Mouse (Mus musculus) kidney, postnatal 4 days (tissue): ENCODE data around the gene Ccdc187.

Experiments
- DNase-seq, 2 experiments: peaks; one replicate each; pipeline ENCODE4 v3.0.0; 2021; ENCODE audit warnings: mixed read lengths in 2 of 2

The Ccdc187 gene

DNA sequence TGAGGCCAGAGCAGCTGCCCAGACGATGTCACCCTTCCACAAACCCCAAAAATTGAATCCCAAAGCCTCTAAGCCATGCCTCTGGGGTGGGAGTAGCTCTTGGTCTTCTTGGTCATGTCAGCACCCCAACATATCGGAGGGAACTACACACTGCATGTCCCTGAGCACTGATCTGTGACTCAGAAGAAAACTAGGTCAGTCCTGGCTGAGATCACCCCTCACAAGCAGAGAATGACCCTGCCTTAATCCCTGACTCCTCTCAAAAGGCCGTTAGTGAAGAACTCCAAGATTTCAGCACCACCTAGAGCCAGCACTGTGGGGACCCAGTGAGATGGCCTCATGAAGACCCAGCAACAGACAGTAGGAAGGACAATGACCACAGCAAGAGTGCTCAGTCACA, 26.1 kb downstream of the Ccdc187 start:
- no peak for DNase-seq

DNA sequence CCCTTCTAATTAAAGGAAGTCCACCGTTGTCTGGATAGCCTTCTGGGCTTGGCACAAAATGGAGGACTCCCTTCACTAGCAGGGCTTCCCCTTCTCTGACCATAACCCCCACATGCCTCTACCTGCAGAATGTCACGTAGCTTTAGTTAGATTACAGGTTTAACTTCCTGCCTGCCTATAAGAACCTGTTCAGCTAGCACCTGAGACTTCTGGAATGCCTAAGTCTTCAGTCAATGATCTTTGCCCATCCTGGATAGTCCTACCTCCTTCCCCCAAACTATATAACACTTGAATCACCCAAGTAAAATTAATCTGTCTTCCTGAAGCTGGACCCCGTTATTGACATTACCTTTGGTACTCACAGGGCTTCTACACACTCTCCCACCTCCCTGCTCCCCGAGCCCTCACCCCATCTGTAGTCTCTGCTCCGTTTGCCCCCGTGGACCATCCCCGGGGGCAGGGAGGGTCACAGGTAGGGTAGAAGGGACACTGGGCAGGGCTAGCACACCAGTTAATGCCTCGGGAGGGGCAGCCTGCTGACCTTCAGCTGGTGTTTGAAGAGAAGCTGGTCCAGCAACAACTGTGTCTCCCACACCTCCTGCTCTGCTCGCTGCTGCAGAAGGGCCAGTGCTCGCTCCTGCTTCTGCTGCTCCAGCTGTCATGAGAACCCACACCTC, 28.2 kb downstream of the Ccdc187 start:
- DNase-seq: no peak

- DNase-seq: peak; percentile 56 to 59
Measured at GRCm38 (mm10) chr2:26265095-26265494, 29.3 kb downstream of the Ccdc187 start.

- no peak for DNase-seq
Measured at GRCm38 (mm10) chr2:26264646-26265045, 29.7 kb downstream of the Ccdc187 start.

DNA sequence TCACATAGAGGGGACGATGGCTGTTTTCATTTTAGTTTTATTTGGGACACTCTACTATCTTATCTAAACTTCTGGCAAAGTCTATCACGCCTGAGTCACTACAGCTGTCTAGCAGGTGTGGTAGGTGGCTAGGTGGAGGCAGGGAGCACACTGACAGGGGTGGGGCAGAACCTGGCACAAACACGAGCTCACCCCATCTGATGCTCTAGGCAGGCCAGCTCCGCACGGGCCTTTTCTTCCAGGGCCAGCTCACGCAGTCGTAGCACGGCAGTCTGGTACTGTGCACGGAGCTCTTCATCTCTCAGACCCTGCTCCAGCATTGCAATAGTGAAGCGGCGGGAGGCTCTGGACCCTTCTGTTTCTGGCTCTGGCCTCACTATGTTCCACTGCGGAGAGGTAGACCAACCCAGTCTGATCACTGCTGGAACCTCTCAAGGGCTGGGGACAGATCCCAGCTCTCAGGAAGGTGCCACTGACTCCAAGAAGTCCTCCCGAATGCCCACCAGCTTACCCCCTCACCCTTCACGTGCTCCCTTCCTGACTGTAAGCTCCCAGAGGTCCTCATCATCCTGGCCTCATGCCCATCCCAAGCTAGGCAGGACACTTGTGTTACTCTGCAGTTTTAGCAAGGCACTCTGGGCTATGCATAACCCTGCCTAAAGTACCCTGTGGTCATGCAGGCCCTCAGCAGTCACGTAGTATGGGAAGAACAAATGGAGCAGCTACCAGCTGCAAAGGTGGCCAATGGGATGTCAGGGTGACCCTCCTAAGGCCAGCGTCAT, 36.9 kb downstream of the Ccdc187 start:
- no peak for DNase-seq

DNA sequence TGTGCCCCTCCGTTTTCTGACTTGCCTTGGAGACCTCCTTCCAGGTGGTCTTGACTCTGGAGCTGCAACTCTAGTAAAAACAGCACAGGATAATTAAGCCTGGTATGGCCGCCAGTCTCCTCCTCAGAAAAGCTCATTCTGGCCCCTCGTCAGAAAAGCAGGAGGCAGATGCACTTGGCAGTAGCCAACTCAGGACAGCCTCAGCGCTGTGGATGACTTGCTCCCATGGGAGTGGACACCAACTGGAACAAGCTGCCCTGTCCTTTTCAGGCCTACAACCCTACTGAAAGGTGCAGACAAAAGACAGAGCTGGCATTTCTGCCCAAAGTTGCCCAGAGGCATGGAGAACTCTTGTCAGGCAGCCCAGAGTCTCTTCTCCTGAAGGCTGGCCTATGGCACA, 39.5 kb downstream of the Ccdc187 start:
- no peak for DNase-seq

DNA sequence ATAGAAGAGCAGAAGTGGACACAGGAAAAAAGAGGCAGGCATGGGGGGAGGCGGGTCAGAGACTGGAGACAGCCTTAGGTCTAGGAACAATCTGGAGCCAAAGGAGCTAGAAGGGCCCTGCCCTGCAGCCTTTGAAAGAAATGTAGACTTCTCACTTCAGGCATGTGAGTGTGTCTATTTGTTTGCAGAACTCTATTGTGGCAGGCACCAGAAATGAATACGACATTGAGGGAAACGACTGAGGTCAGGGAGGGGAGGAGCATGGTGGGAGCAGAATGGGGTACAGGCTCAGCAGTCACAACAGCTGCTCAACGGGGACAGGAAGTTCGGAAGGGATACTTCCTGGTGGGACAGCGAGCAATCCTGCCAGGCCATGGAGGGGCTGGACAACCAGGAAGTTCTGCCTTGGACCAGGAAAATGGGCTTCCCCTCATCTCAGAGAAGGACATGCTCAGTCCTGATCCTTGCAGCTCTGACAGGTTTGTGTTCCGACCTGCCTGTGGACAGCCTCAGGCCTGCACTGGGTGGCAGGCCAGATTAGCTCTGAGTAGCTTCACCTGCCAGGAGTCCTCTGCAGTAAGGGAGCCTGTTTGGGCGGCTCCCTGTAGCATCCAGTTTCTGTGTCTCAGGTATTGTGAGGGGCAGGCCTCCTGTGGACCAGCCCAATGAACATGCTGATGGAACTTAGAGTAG, 41.7 kb downstream of the Ccdc187 start:
- no peak for DNase-seq

- peak; percentile 20 to 26 for DNase-seq
Measured at GRCm38 (mm10) chr2:26247531-26247930, 46.8 kb downstream of the Ccdc187 start.

- DNase-seq: peak; percentile 15 to 31
Measured at GRCm38 (mm10) chr2:26240841-26241240, 53.5 kb downstream of the Ccdc187 start.

GRCm38 (mm10) chr2:26240330-26240729, 54.0 kb downstream of the Ccdc187 start:
- DNase-seq: peak; percentile 38 to 43

- peak; percentile 99 for DNase-seq
Measured at GRCm38 (mm10) chr2:26237290-26237782, 57.0 kb downstream of the Ccdc187 start, which contains the start of gene Qsox2. TSS of gene Qsox2 (minus strand) at chr2:26237525.

DNA sequence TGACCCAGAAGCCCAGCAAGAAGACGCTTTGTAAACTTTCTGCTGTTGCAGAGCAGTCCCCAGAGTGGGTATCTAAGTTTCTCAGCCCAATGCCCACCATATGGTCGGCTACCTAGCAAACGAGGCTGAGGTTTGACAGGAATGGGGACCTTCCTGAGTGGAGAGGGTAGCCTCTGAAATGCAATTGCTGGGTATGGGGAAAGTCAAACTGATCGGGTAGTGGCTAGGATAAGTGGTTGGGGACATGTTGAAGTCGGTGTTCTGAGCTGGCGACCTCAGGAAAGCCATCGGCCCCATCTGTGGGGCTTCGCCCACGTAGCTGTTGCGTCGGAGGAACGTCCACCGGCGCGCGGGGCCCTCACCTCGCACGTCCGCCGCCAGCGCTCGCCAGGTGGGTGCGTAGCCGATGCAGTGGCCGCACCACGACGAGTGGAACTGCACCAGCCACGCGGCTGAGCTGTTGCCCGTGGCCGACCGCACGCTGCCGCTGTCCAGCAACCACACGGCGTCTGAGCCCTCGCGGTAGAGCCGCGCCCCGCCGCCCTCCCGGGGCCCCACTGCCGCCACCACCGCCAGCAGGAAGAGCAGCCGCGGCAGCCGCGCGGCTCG, 57.6 kb downstream of the Ccdc187 start:
- no peak for DNase-seq

GRCm38 (mm10) chr2:26234771-26235170, 59.6 kb downstream of the Ccdc187 start:
- DNase-seq: no peak

DNA sequence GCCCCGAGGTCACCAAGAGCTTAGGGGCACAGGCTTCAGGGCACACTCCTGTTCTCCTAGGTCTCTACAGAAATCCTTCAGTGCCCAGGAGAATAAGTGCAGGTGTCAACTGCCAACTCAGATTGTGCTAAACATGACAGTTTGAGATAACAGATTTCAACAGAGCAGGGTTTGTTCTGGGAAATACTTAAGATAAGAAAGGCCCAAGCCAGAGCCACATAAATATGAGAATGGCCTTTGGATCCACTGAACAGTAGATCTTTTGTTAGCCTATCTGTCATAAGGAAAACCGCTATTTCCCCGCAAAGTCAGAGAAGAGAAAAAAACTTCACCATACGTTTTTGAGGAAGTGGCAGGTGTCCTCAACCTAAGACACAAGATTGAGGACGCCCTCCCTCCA, 60.1 kb downstream of the Ccdc187 start:
- no peak for DNase-seq

DNA sequence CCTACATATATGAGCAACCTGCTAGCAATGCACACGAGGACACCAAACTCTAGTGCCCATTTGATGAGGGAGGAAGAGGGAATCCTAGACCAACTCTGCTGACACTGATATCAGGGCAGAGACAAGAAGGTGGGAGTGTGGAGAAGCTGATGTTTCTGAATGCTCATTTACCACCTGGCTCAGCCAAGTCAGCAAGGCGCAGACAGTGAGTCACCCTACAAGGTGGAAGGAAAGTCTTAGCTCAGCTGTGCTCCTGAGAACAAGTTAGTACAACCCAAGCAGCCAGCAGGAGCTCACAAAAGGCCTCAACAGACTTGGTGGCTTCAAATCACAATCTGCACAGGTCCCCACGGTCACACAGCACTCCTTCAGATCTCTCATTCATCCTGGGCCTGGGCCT, 63.0 kb downstream of the Ccdc187 start:
- no peak for DNase-seq

GRCm38 (mm10) chr2:26230253-26230652, 64.1 kb downstream of the Ccdc187 start:
- DNase-seq: no peak

DNA sequence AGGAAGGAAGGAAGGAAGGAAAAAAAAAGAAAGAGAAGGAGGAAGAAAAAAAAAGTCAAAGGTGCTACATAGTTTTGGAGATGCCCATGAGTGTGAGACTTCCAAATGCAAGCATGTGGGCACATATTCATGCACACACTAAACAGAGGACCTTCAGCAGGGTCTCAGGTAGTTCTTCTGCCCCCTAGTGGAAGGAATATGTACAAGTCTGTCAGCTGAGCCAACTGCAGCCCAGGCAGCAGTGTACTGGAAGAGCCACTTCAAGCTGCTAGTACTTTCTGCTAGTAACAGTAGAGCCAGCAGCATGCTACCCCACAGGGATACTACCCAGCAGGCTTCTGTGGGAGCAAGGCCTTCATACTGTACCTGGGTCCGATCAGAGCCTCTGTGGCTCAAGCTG, 66.6 kb downstream of the Ccdc187 start:
- DNase-seq: peak in 1 of 2 experiments; percentile 50

- DNase-seq: no peak
Measured at GRCm38 (mm10) chr2:26225242-26225641, 69.1 kb downstream of the Ccdc187 start.

GRCm38 (mm10) chr2:26223961-26224360, 70.4 kb downstream of the Ccdc187 start:
- no peak for DNase-seq

DNA sequence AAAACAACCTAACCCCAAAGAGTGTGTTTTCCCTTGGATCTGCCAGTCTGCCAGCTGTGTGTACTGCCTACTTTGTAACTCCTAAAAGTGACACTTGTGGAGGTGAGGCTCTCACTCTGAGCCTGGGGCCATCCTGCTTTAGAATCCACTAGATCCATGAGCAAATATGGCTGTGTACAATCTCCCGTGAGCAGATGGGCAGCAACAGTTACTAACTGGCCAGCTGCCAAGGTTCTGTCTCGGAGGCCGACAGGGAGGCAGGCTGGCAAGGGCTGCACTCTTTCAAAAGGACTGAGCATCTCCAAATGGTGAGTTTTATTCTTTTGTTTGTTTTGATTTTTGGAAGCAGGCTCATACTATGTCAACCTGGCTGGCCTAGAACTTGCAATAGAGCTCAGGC, 79.8 kb downstream of the Ccdc187 start:
- DNase-seq: no peak

- DNase-seq: no peak
Measured at GRCm38 (mm10) chr2:26209566-26209965, 84.8 kb downstream of the Ccdc187 start.

DNA sequence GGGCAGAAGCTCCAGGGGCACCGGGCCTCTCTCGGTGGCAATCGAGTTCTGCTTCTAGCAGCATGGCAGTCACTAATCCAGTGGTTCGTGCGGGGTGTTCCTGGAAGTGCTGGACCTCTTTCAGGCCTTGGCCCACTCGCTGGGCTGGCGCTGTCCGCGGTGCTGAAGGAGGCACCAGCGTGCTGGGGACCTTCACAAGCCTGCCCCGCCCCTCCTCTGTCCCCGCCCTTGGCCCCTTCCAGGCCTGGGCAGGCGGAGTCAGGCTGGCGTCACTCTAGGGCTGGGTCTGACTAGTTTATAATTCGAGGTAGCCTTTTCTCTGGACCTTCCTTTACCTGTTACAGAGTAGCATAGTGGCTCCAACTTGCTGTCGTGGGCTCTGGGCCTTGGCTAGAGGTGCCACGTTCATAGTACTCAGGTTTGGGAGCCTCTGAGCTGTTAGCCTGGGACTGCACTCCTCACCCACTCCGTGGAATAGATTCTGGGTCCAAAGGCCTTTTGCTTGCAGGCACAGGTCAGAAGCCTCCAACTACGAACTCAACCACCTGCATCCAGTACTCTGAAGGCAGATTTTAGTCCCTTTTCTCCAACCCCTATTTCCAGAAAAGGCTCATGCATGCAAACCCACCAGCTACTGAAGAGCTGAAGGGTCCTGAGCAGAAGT, 86.1 kb downstream of the Ccdc187 start, which contains the start of gene Lhx3:
Gene Lhx3 (minus strand): TSS at position 164 of the 664 bp plus-strand sequence.
- DNase-seq: peak; percentile 98 to 99
